Mouse (Mus musculus): Measurements from ENCODE around the gene Ifrd2. TPM values are rescaled to one million over a fixed set of nuclear protein-coding genes. Genes with fewer than 3 reads are reported as not detected.
"Not testable (repeated sequence)": the region's sequence is repeated elsewhere in the genome, so short reads cannot be mapped to it uniquely, and the experiment has no call there.

Ifrd2 gene
- polyA plus RNA-seq, 1 experiment = 60.1 TPM

DNA sequence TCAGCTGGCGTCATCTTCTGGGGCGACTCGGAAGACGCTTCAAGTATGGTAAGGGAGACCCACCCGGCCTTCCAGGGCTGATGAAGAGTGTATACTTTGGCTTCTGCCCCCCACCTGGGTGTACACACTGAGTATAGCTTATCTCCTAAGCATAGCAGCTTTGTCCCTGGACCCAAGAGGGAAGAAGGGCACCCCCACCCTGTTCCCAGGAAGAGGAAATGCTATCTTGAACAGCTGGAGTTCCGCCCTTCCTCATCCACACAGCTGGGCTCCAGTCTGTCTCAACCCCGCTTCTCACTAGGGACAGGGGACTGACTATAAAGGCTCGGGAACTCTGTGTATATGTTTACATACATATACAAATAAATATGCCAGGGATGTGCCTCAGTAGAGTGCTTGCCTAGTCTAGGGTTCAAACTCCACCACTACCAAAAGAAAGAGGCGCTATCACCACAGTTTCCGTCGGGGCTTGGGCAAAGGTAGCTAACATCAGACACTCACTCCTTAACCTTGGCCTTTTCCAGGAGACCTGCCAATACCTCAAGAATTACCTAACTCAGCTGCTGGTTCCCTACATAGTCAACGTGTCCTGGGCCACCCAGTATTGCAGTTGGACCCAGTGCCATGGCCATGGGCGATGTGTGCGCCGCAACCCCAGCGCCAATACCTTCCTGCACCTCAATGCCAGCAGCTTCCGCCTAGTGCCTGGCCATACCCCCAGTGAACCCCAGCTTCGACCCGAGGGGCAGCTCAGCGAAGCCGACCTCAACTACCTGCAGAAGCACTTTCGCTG lies 15.7 kb upstream of the Ifrd2 start:
- DNase-seq (ENCODE audit: low read depth, low spot score) = no peak
- WGBS = 66% methylated on average over 22 of the region's 22 CpGs

GRCm38 (mm10) chr9:107572327-107572662 lies 15.1 kb upstream of the Ifrd2 start:
- 98% methylated on average over 2 of the region's 2 CpGs for WGBS
- no peak for DNase-seq (ENCODE audit: low read depth, low spot score)

DNA sequence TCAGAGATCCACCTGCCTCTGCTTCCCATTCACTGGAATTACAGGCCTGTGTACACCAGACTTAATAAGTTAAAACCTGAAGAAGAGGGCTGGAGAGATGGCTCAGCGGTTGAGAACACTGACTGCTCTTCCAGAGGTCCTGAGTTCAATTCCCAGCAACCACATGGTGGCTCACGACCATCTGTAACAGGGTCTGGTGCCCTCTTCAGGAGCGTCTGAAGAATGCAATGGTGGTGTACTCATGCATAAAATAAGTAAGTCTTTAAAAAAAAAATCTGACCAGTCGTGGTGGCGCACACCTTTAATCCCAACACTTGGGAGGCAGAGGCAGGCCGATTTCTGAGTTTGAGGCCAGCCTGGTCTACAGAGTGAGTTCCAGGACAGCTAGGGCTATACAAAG lies 13.7 kb upstream of the Ifrd2 start:
- 85% methylated on average over 6 of the region's 6 CpGs for WGBS

GRCm38 (mm10) chr9:107575579-107576356 lies 11.7 kb upstream of the Ifrd2 start:
- DNase-seq (ENCODE audit: low read depth, low spot score) = peak; percentile 78
- WGBS = 27% methylated on average over 14 of the region's 14 CpGs

More for the DNA sequence above, 13.7 kb upstream of the Ifrd2 start:
- not testable (repeated sequence) for DNase-seq (ENCODE audit: low read depth, low spot score)

DNA sequence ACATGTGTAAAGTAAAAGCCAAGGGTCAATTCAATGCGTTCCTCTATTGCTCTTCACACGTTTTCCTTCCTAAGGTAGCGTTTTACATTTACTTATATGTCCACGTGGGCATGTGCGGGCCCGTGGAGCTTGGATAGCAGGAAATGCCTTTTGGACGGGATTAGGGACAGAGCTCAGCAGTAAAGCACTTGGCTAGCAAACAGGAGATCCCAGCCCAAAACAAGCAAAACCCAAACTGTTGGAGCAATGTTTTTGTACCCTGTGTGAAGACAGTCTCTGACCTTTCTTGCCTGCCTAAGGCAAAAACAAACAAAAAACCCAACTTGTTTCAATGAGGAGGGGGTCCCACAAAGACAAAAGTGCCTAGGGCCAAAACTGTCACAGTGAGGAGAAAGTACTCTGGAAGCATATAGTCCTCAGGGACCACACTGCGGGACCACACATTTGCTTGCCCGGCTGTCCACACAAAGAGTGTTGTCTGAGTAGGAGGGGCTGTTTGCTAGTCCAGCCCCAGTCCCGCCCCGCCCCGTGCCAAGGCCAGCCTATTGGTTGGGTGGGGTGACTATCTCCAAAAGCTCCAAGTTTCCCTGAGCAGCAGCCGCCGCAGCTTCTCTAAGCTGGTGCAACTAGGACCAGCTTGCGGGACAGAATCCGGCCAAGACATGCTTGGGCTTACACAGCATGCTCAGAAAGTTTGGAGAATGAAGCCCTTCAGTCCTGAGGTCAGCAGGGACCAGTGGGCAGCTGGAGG lies 10.9 kb upstream of the Ifrd2 start, which contains the start of gene Hyal1:
Gene Hyal1, plus strand, starts transcription at position 571 of the 751 bp plus-strand sequence.
- 9% methylated on average over 16 of the region's 16 CpGs for WGBS
- no peak for DNase-seq (ENCODE audit: low read depth, low spot score)

- DNase-seq (ENCODE audit: low read depth, low spot score) = no peak
- 91% methylated on average over 10 of the region's 10 CpGs for WGBS
Observed at GRCm38 (mm10) chr9:107577871-107578270, 9.6 kb upstream of the Ifrd2 start.

DNA sequence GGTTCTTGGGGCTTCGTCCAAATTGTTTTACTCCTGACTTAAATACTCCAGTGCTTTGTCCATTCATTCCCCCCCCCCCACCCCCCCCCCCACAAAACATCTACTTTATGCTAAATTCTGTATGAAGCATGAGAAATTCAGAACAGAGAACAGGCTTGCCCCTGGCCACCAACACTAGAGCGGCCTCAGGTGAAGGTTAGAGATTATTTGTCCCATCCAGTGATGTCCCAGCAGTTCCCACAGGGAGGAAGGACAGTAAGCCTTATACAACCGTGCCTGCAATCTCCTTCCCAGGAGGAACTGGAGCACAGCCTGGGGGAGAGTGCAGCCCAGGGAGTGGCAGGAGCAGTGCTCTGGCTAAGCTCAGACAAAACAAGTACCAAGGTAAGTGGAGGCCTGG lies 8.9 kb upstream of the Ifrd2 start, which contains the start of gene Naa80:
Gene Naa80, plus strand, starts transcription at position 301 of the 400 bp plus-strand sequence.
- 63% methylated on average over 3 of the region's 3 CpGs for WGBS
- DNase-seq (ENCODE audit: low read depth, low spot score) = no peak

DNA sequence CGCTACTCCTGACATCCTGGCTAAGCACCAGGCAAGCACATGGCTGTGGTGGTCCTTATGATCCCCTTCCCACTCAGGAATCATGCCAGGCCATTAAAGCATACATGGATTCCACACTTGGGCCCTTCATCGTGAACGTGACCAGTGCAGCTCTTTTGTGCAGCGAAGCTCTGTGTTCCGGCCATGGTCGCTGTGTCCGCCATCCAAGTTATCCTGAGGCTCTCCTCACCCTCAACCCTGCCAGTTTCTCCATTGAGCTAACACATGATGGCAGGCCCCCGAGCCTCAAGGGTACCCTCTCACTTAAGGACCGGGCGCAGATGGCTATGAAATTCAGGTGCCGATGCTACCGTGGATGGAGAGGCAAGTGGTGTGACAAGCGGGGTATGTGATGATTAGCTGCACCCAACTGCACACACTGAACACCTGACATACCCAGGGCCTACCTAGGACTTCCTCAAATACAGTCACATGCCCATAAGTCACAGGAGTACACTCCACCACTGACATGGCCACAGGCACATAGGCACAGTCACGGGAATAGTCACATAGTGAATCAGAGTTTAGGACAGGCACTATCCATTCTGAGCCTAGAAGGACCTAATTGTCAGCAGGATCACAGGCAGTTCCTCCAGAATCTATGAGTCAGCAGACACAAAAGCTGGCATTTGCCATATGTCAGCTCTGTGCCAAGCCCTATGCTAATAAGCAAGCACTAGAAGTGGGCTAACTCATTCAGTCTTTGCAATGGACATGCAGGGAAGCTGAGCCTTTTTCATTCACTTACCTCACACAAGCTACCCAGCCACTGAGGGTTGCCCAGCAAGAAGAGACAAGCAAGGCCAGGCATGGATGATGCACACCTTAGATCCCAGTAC lies 8.2 kb upstream of the Ifrd2 start:
- DNase-seq (ENCODE audit: low read depth, low spot score) = no peak
- 92% methylated on average over 14 of the region's 14 CpGs for WGBS

DNA sequence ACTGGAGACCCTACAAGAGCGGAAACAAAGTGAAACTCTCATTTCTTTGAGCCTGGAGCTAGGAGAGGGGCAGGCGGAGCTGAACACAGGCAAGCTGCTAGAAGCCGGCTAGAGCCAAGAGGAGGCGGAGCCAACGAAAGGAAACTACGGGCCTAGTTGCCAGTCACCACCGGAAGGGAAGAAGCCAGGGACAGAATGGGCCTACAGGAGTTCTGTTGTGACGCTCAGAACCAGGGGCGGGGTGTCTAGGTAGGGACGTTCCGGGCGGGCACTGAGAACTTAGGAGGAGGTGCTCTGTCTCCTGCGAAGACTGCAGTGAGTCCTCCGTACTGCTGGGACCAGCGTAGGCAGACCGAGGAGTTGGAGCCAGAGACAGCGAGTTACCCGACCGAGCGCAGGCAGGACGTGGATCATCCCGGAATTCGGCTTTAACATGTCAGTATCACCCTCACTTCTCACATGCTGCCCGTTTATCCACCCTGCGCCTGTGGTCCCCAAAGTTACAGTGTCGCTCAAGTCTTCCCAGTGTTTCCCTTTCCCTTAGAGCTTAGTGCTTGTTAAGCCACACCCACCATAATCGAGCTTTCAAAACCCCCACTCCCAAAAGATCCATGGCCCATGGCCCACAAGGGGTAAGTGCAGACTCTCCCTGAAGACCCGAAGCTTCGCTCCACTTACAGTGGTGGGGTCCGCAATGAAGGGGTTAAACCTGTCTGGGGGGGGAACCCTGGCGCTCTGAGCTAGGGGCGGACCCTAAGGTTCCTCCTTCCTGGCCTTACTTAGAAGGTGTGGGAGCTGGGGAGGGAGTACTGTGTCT lies 6.7 kb upstream of the Ifrd2 start, which contains the start of gene Hyal3:
Gene Hyal3, plus strand, starts transcription at position 318 of the 817 bp plus-strand sequence.
- under 1% methylated on average over 32 of the region's 32 CpGs for WGBS
- DNase-seq (ENCODE audit: low read depth, low spot score) = peak; percentile 86

GRCm38 (mm10) chr9:107581584-107581983 lies 5.9 kb upstream of the Ifrd2 start:
- DNase-seq (ENCODE audit: low read depth, low spot score) = no peak
- 45% methylated on average over 4 of the region's 4 CpGs for WGBS

- WGBS = 78% methylated on average over 7 of the region's 7 CpGs
- DNase-seq (ENCODE audit: low read depth, low spot score) = no peak
Observed at GRCm38 (mm10) chr9:107582509-107583062, 4.9 kb upstream of the Ifrd2 start.

DNA sequence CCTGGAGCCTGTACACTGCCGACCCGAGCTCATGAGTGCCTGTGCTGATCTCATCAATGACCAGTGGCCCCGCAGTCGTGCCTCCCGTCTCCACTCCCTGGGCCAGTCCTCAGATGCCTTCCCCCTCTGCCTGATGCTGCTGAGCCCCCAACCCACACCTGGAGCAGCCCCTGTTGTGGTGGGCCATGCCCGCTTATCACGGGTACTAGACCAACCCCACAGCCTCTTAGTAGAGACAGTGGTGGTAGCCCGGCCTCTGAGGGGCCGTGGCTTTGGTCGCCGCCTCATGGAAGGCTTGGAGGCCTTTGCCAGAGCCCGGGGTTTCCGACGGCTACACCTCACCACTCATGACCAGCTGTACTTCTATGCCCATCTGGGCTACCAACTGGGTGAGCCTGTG lies 4.3 kb upstream of the Ifrd2 start:
- no peak for DNase-seq (ENCODE audit: low read depth, low spot score)
- 91% methylated on average over 14 of the region's 14 CpGs for WGBS

DNA sequence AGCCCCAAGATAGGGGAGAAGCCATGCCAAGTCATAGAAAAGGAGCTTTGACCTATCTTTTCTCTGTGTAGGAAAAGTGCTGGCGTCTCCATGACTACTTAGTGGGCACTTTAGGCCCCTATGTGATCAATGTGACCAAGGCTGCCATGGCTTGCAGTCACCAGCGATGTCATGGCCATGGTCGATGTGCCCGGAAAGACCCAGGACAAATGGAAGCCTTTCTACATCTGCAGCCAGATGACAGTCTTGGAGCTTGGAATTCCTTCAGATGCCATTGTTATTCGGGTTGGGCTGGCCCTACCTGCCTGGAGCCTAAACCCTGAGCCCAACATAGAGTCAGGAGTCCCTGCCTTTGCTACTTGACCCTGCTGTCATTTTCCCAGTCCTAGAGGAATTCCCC lies 938 bp upstream of the Ifrd2 start:
- no peak for DNase-seq (ENCODE audit: low read depth, low spot score)
- 86% methylated on average over 5 of the region's 5 CpGs for WGBS

DNA sequence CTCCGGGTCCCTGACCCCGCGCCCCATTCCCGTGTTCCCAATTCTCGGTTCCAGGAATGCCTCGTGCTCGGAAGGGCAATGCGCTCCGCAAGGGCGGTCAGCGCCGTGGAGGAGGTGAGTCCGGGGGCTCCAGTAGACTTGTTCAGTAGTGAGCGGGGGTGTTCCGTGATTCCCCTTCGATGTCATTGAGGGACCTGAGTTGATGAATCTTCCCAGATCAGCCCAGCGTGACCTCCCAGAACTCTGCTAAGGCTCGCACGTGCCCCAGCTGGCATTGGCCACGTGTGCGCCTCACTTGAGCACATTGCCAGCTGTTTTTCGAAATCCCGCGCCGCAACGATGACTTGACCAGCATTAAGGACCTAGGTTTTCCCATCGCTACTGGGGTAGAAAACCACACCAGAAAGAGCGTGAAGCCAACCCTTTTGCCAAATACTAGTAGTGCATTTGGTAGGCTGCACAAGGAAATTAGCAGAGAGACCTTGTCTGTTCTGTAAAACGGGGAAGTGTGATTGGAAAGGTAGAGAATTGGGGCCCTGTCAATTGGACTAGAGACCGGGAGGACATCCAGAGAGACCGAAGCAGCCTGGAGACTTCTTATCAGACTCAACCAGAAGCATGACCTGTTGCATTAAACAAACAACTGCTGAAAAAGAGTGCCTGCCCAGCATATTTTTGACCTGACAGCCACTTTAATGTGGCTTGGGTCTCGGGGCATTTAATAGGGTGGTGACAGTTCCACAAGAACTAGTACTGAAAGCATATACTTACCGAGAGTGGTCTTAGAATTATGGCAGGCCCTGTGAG lies 594 bp downstream of the Ifrd2 start:
- DNase-seq (ENCODE audit: low read depth, low spot score) = no peak
- WGBS = 1% methylated on average over 33 of the region's 33 CpGs

DNA sequence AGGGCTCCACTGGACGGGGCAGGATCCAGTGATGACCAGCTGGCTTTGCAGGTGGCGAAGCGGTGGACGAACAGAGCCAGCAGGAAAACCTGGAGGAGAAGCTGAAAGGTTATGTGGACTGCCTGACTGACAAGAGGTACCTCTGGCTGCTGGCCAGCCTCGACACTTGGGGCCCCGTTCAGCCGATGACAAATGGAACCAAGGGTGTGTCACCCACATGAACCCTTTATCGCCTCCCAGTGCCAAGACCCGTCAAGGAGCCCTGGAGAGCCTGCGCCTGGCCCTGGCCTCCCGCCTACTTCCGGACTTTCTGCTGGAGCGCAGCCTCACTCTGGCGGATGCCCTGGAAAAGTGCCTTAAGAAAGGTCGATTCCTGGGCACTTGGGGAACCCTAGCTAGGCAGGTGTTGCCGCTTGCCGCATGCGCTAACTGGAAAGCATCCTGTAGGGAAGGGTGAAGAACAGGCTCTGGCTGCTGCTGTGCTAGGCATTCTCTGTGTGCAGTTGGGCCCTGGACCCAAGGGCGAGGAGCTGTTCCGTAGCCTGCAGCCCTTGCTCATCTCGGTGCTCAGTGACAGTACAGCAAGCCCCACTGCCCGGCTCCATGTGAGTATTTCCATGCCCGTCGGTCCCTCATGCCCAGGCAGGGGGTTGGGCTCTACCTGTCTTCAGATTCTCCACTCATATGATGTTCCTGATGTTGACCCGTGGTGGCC lies 2.8 kb downstream of the Ifrd2 start:
- no peak for DNase-seq (ENCODE audit: low read depth, low spot score)
- WGBS = 30% methylated on average over 25 of the region's 25 CpGs

GRCm38 (mm10) chr9:107590773-107591060 lies 3.3 kb downstream of the Ifrd2 start:
- WGBS = 25% methylated on average over 6 of the region's 6 CpGs
- no peak for DNase-seq (ENCODE audit: low read depth, low spot score)

Data from large intestine, adult 2 months (tissue).